Mouse (Mus musculus) bone marrow, adult 2 months (tissue): Measurements from ENCODE around the gene Tmem63a.

Source experiments
- CTCF ChIP-seq: fragments of 200-500 bp; IDR thresholded peaks from 2 replicates; pipeline ENCODE4 v1.5.1; 2011; ENCODE audit warnings: low read length, control low read depth; ENCODE audit not compliant: control insufficient read depth, insufficient read depth
- POLR2A ChIP-seq: fragments of 200-500 bp; IDR thresholded peaks from 2 replicates; pipeline ENCODE4 v1.6.1; 2011; ENCODE audit warnings: low read depth, mild to moderate bottlenecking, control low read depth, low read length, borderline replicate concordance; ENCODE audit not compliant: control insufficient read depth

DNA sequence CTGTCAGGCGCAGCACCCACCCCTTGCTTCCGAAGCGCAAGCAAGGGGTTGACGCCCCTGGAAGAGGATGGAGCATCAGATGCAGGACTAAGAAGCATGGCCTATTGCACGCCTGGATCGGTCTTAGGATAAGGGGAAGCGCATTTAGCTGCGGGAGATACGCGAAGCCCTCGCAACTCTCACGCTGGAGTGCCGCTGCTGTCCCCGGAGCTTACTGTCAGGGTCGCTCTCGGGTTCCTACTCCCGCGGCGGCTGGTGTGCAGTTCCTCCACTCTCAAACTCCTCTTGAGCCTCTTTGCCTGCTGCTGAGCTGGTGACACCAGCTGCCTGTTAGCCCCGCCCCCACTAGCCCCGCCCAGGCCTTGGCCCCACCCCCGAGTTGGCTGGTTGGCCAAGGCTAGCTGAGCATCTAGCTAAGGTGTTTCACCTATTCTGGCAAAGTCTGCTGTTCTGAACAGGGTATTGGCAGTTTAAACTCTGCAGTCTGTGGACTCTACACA lies 75.1 kb downstream of the Tmem63a start:
- TF ChIP-seq POLR2A, result peak; percentile 76
- TF ChIP-seq CTCF, result no peak
